Mouse (Mus musculus): ENCODE data around the gene Il6ra.

DNA sequence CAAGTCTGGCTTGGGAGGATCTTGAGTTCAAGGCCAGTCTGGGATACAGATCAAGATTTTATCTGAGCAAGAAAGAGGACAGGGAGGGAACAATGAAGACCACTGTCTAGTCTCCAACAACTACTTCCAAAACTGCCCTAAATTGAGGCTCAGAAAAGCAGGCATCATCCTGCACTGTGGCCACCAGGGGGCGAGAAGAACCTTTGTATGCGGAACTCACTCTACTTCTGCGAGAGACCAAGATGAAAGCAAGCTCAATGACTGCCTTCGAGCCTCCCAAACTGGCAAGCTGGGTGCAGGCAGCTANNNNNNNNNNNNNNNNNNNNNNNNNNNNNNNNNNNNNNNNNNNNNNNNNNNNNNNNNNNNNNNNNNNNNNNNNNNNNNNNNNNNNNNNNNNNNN is 40.4 kb upstream of the Il6ra start:
- peak; percentile 97 for TF ChIP-seq CTCF (IDR thresholded peaks at IDR 0.05; ENCODE audit: low read depth)
- no peak for TF ChIP-seq EP300 (optimal IDR thresholded peaks at IDR 0.05)

Measured in stomach, postnatal 0 days (tissue).